Mouse (Mus musculus) thymus, adult 2 months (tissue): ENCODE data around the gene Ptger4. TPM values are rescaled to one million over a fixed set of nuclear protein-coding genes. Genes with fewer than 3 reads are reported as not detected.
A peak's percentile ranks its signal among the peaks of the same experiment; 100 is the strongest.

Experiments used
- DNase-seq: peaks from one replicate; pipeline ENCODE4 v3.0.0; 2021
- H3K27ac ChIP-seq: fragments of 200-500 bp; 2 replicates; pipeline ENCODE4 v1.5.1; 2012; ENCODE audit warnings: low read length, control low read depth; ENCODE audit not compliant: control insufficient read depth, insufficient read depth
- H3K27me3 ChIP-seq: fragments of 200-500 bp; 2 replicates; pipeline ENCODE4 v1.6.1; 2012; ENCODE audit warnings: mild to moderate bottlenecking, low read length, moderate library complexity, mixed read lengths; ENCODE audit not compliant: control insufficient read depth, insufficient read depth
- H3K36me3 ChIP-seq: fragments of 200-500 bp; 2 replicates; pipeline ENCODE4 v1.6.1; 2012; ENCODE audit warnings: mild to moderate bottlenecking, low read length, moderate library complexity; ENCODE audit not compliant: control insufficient read depth, insufficient read depth
- H3K4me1 ChIP-seq: fragments of 200-500 bp; replicated peaks from 2 replicates; pipeline ENCODE4 v1.6.1; 2012; ENCODE audit warnings: low read length; ENCODE audit not compliant: control insufficient read depth, insufficient read depth
- H3K4me3 ChIP-seq: fragments of 200-500 bp; 2 replicates; pipeline ENCODE4 v1.5.1; 2012; ENCODE audit warnings: mild to moderate bottlenecking, low read length, control low read depth, moderate library complexity; ENCODE audit not compliant: control insufficient read depth, insufficient read depth
- CTCF ChIP-seq: fragments of 200-500 bp; IDR thresholded peaks from 2 replicates; pipeline ENCODE4 v1.5.1; 2012; ENCODE audit warnings: mild to moderate bottlenecking, control low read depth, low read length, moderate library complexity, borderline replicate concordance; ENCODE audit not compliant: control insufficient read depth, poor library complexity, insufficient read depth; ENCODE audit errors: extremely low read depth
- POLR2A ChIP-seq: fragments of 200-500 bp; IDR thresholded peaks from 2 replicates; pipeline ENCODE4 v1.6.1; 2012; ENCODE audit warnings: mild to moderate bottlenecking, low read length, control low read depth, moderate library complexity; ENCODE audit not compliant: control insufficient read depth, poor library complexity, insufficient read depth; ENCODE audit errors: extremely low read depth
- WGBS: fragments of 180-500 bp; shearing (Covaris S2); methylation state at CpG from one replicate; pipeline ENCODE4 v1.1.7; 2018; 5-methylcytosine and 5-hydroxymethylcytosine counted together
- polyA plus RNA-seq: library from polyadenylated mRNA; depleted of rRNA; stranded (reverse); fragments of >200 nt; gene quantifications from 2 replicates; pipeline ENCODE4 v1.2.3, GENCODE M21; 2012; rRNA removed

The Ptger4 gene
- 61.0 and 63.0 TPM in 2 replicates for polyA plus RNA-seq

GRCm38 (mm10) chr15:5243959-5244905, at the start of gene Ptger4:
Gene Ptger4, minus strand, starts transcription at chr15:5244187.
- peak within 1 kb of the TSS; percentile 73 for H3K27ac ChIP-seq
- DNase-seq = peak; percentile 99
- no peaks in the 10 kb centered on the region for H3K27me3 ChIP-seq
- H3K4me3 ChIP-seq = peak within 1 kb of the TSS; percentile 76
- TF ChIP-seq CTCF (peak; percentile 60), POLR2A (peak; percentile 96)
- peaks cover 11% of the 10 kb centered on the region for H3K4me1 ChIP-seq
- no peaks in the 10 kb centered on the region for H3K36me3 ChIP-seq
- WGBS = under 1% methylated on average over 61 of the region's 61 CpGs

GRCm38 (mm10) chr15:5288412-5288811, 44.4 kb upstream of the Ptger4 start:
- H3K4me3 ChIP-seq = no peak overlapping the region
- no peak for DNase-seq

GRCm38 (mm10) chr15:5287072-5287471, 43.1 kb upstream of the Ptger4 start:
- 94% methylated on average over 5 of the region's 5 CpGs for WGBS
- no peaks in the 10 kb centered on the region for H3K4me1 ChIP-seq
- no peaks in the 10 kb centered on the region for H3K36me3 ChIP-seq
- no peak overlapping the region for H3K27ac ChIP-seq
- no peaks in the 10 kb centered on the region for H3K27me3 ChIP-seq
- H3K4me3 ChIP-seq = no peak overlapping the region
- no peak for DNase-seq
- no peak for TF ChIP-seq POLR2A
- no peak for TF ChIP-seq CTCF

More at GRCm38 (mm10) chr15:5288412-5288811, 44.4 kb upstream of the Ptger4 start:
- no peaks in the 10 kb centered on the region for H3K36me3 ChIP-seq
- 91% methylated on average over 8 of the region's 8 CpGs for WGBS
- TF ChIP-seq CTCF (no peak), POLR2A (no peak)
- no peaks in the 10 kb centered on the region for H3K27me3 ChIP-seq
- no peak overlapping the region for H3K27ac ChIP-seq
- H3K4me1 ChIP-seq = no peaks in the 10 kb centered on the region

- DNase-seq = no peak
- Histone ChIP-seq H3K4me1 (no peaks in the 10 kb centered on the region), H3K27me3 (no peaks in the 10 kb centered on the region)
These were observed 37.3 kb upstream of the Ptger4 start for GRCm38 (mm10) chr15:5281316-5281715.

GRCm38 (mm10) chr15:5279831-5280230, 35.8 kb upstream of the Ptger4 start:
- no peaks in the 10 kb centered on the region for H3K4me1 ChIP-seq
- TF ChIP-seq CTCF (no peak), POLR2A (no peak)
- no peaks in the 10 kb centered on the region for H3K27me3 ChIP-seq
- no peaks in the 10 kb centered on the region for H3K36me3 ChIP-seq
- DNase-seq = no peak
- no peak overlapping the region for H3K27ac ChIP-seq
- 95% methylated on average over 4 of the region's 4 CpGs for WGBS
- no peak overlapping the region for H3K4me3 ChIP-seq

More at GRCm38 (mm10) chr15:5281316-5281715, 37.3 kb upstream of the Ptger4 start:
- Histone ChIP-seq H3K36me3 (no peaks in the 10 kb centered on the region), H3K27ac (no peak overlapping the region), H3K4me3 (no peak overlapping the region)
- WGBS = 93% methylated on average over 2 of the region's 2 CpGs
- TF ChIP-seq CTCF = no peak
- no peak for TF ChIP-seq POLR2A

GRCm38 (mm10) chr15:5278525-5278924, 34.5 kb upstream of the Ptger4 start:
- no peaks in the 10 kb centered on the region for H3K36me3 ChIP-seq
- no peaks in the 10 kb centered on the region for H3K27me3 ChIP-seq
- no peak for DNase-seq
- H3K27ac ChIP-seq = no peak overlapping the region
- TF ChIP-seq CTCF (no peak), POLR2A (no peak)
- H3K4me3 ChIP-seq = no peak overlapping the region
- H3K4me1 ChIP-seq = no peaks in the 10 kb centered on the region

- TF ChIP-seq POLR2A (no peak), CTCF (no peak)
- Histone ChIP-seq H3K36me3 (no peaks in the 10 kb centered on the region), H3K4me1 (no peaks in the 10 kb centered on the region), H3K27me3 (no peaks in the 10 kb centered on the region), H3K4me3 (no peak overlapping the region), H3K27ac (no peak overlapping the region)
- 53% methylated on average over 1 of the region's 1 CpGs for WGBS
- DNase-seq = peak; percentile 58
These were observed 30.0 kb upstream of the Ptger4 start for GRCm38 (mm10) chr15:5273981-5274380.
